Mouse (Mus musculus) CH12.LX (cell line): ENCODE measurements around the gene Lrguk. TPM values are rescaled to one million over a fixed set of nuclear protein-coding genes. Genes with fewer than 3 reads are reported as not detected.

Experiments used
- DNase-seq: peaks from one replicate; pipeline ENCODE4 v3.0.0-alpha.2; 2013; ENCODE audit errors: extremely low read depth
- H3K27ac ChIP-seq: 2 replicates; pipeline ENCODE4 v1.5.1; 2012; ENCODE audit warnings: low read depth, mild to moderate bottlenecking, control low read depth, moderate library complexity; ENCODE audit not compliant: insufficient read depth
- H3K27me3 ChIP-seq: replicated peaks from 2 replicates; pipeline ENCODE3; 2012; ENCODE audit warnings: inconsistent platforms
- H3K36me3 ChIP-seq, 2 experiments: replicated peaks in 1 of 2; 2 replicates each; pipeline versions ENCODE3 to v1.6.1; 2012; ENCODE audit warnings: inconsistent platforms in 1 of 2, low read length in 1 of 2, mild to moderate bottlenecking in 1 of 2, mixed read lengths in 1 of 2, moderate library complexity in 1 of 2; ENCODE audit not compliant: control insufficient read depth in 1 of 2, insufficient read depth in 1 of 2
- H3K4me1 ChIP-seq, 2 experiments: 2 replicates each; pipeline ENCODE4 v1.6.1; 2012; ENCODE audit warnings: inconsistent platforms in 1 of 2, moderate library complexity in 1 of 2; ENCODE audit not compliant: insufficient read depth in 2 of 2, control insufficient read depth in 1 of 2
- H3K4me2 ChIP-seq: 2 replicates; pipeline ENCODE4 v1.6.1; 2012; ENCODE audit warnings: low read depth, mild to moderate bottlenecking, control low read depth; ENCODE audit not compliant: poor library complexity, insufficient read depth, severe bottlenecking
- H3K4me3 ChIP-seq, 3 experiments: fragments of 150-350 bp in 1 of 3; sonication (generic) in 1 of 3; replicated peaks in 1 of 3; 2 replicates each; pipeline versions ENCODE3 to v1.5.1; 2011 to 2012; ENCODE audit warnings: low read depth in 2 of 3, low read length in 2 of 3, mild to moderate bottlenecking in 2 of 3, moderate library complexity in 2 of 3, control low read depth in 1 of 3, improper control_type of control experiment in 1 of 3, inconsistent platforms in 1 of 3, mixed read lengths in 1 of 3; ENCODE audit not compliant: poor library complexity in 1 of 3
- H3K79me2 ChIP-seq: replicated peaks from 2 replicates; pipeline ENCODE4 v1.6.1; 2012; ENCODE audit warnings: mild to moderate bottlenecking, moderate library complexity; ENCODE audit not compliant: control insufficient read depth, poor library complexity, insufficient read depth, severe bottlenecking; ENCODE audit errors: extremely low read depth
- H3K9ac ChIP-seq: 2 replicates; pipeline ENCODE4 v1.6.1; 2012; ENCODE audit warnings: low read depth, mild to moderate bottlenecking, control low read depth, moderate library complexity; ENCODE audit not compliant: insufficient read depth
- H3K9me3 ChIP-seq: replicated peaks from 2 replicates; pipeline ENCODE3; 2012; ENCODE audit warnings: low read length, inconsistent platforms, mixed read lengths
- BHLHE40 ChIP-seq: IDR thresholded peaks from 2 replicates; pipeline ENCODE4 v1.6.1; 2011; ENCODE audit warnings: mild to moderate bottlenecking, low read depth, low read length, improper control_type of control experiment
- CHD1 ChIP-seq: IDR thresholded peaks from 2 replicates; pipeline ENCODE4 v1.6.1; 2012; ENCODE audit warnings: low read depth, low read length, improper control_type of control experiment, inconsistent platforms
- CHD2 ChIP-seq: IDR thresholded peaks from 2 replicates; pipeline ENCODE4 v1.6.1; 2011; ENCODE audit warnings: low read length, improper control_type of control experiment
- CTCF ChIP-seq, 2 experiments: IDR thresholded peaks in 1 of 2; conservative IDR thresholded peaks in 1 of 2; 2 replicates each; pipeline ENCODE4 v1.5.1; 2011 to 2012; ENCODE audit warnings: low read depth in 2 of 2, low read length in 2 of 2, improper control_type of control experiment in 1 of 2, inconsistent platforms in 1 of 2, mild to moderate bottlenecking in 1 of 2, moderate library complexity in 1 of 2
- E2F4 ChIP-seq: IDR thresholded peaks from 2 replicates; pipeline ENCODE4 v1.6.1; 2011; ENCODE audit warnings: low read depth, low read length, improper control_type of control experiment; ENCODE audit not compliant: insufficient replicate concordance
- ELF1 ChIP-seq: IDR thresholded peaks from 2 replicates; pipeline ENCODE4 v1.6.1; 2014; ENCODE audit warnings: low read depth, mild to moderate bottlenecking, inconsistent platforms, low read length, improper control_type of control experiment
- EP300 ChIP-seq: IDR thresholded peaks from 2 replicates; pipeline ENCODE4 v1.6.1; 2011; ENCODE audit warnings: low read length, improper control_type of control experiment
- ETS1 ChIP-seq: conservative IDR thresholded peaks from 2 replicates; pipeline ENCODE4 v1.6.1; 2012; ENCODE audit warnings: low read depth, mild to moderate bottlenecking, inconsistent platforms, low read length, improper control_type of control experiment, moderate library complexity
- GABPA ChIP-seq: IDR thresholded peaks from 2 replicates; pipeline ENCODE4 v1.6.1; 2012; ENCODE audit warnings: low read depth, low read length, improper control_type of control experiment, inconsistent platforms; ENCODE audit not compliant: insufficient replicate concordance
- HCFC1 ChIP-seq: IDR thresholded peaks from 2 replicates; pipeline ENCODE4 v1.6.1; 2012; ENCODE audit warnings: low read depth, mild to moderate bottlenecking, inconsistent platforms, low read length, improper control_type of control experiment
- IRF4 ChIP-seq: IDR thresholded peaks from 2 replicates; pipeline ENCODE4 v1.6.1; 2014; ENCODE audit warnings: low read depth, mild to moderate bottlenecking, inconsistent platforms, low read length, improper control_type of control experiment
- JUN ChIP-seq: IDR thresholded peaks from 2 replicates; pipeline ENCODE4 v1.6.1; 2011; ENCODE audit warnings: low read depth, mild to moderate bottlenecking, low read length, improper control_type of control experiment, moderate library complexity; ENCODE audit not compliant: insufficient read depth
- JUND ChIP-seq: conservative IDR thresholded peaks from 2 replicates; pipeline ENCODE4 v1.6.1; 2011; ENCODE audit warnings: low read depth, low read length, improper control_type of control experiment
- KAT2A ChIP-seq: IDR thresholded peaks from 2 replicates; pipeline ENCODE4 v1.6.1; 2012; ENCODE audit warnings: low read length, improper control_type of control experiment, inconsistent platforms; ENCODE audit not compliant: insufficient replicate concordance
- MAFK ChIP-seq: IDR thresholded peaks from 2 replicates; pipeline ENCODE4 v1.6.1; 2011; ENCODE audit warnings: low read length, improper control_type of control experiment; ENCODE audit not compliant: insufficient replicate concordance
- MAX ChIP-seq: IDR thresholded peaks from 2 replicates; pipeline ENCODE4 v1.6.1; 2011; ENCODE audit warnings: low read length, improper control_type of control experiment
- MAZ ChIP-seq: IDR thresholded peaks from 2 replicates; pipeline ENCODE4 v1.6.1; 2012; ENCODE audit warnings: low read depth, mild to moderate bottlenecking, inconsistent platforms, low read length, improper control_type of control experiment, moderate library complexity
- MEF2A ChIP-seq: IDR thresholded peaks from 2 replicates; pipeline ENCODE4 v1.6.1; 2014; ENCODE audit warnings: low read depth, mild to moderate bottlenecking, inconsistent platforms, low read length, improper control_type of control experiment, borderline replicate concordance
- MXI1 ChIP-seq: IDR thresholded peaks from 2 replicates; pipeline ENCODE4 v1.6.1; 2011; ENCODE audit warnings: mild to moderate bottlenecking, low read depth, low read length, improper control_type of control experiment
- MYC ChIP-seq: IDR thresholded peaks from 2 replicates; pipeline ENCODE4 v1.6.1; 2011; ENCODE audit warnings: low read depth, mild to moderate bottlenecking, improper control_type of control experiment, low read length
- NELFE ChIP-seq: IDR thresholded peaks from 2 replicates; pipeline ENCODE4 v1.6.1; 2011; ENCODE audit warnings: low read depth, low read length, improper control_type of control experiment
- NRF1 ChIP-seq: IDR thresholded peaks from 2 replicates; pipeline ENCODE4 v1.6.1; 2014; ENCODE audit warnings: low read depth, mild to moderate bottlenecking, inconsistent platforms, low read length, improper control_type of control experiment, moderate library complexity
- PAX5 ChIP-seq: IDR thresholded peaks from 2 replicates; pipeline ENCODE4 v1.6.1; 2012; ENCODE audit warnings: low read length, inconsistent platforms, mixed read lengths
- POLR2A ChIP-seq: IDR thresholded peaks from 2 replicates; pipeline ENCODE4 v1.6.1; 2011; ENCODE audit warnings: low read depth, mild to moderate bottlenecking, improper control_type of control experiment, low read length
- POLR2AphosphoS2 ChIP-seq: IDR thresholded peaks from 2 replicates; pipeline ENCODE4 v1.6.1; 2011; ENCODE audit warnings: low read depth, low read length, improper control_type of control experiment
- RAD21 ChIP-seq: IDR thresholded peaks from 2 replicates; pipeline ENCODE4 v1.6.1; 2011; ENCODE audit warnings: low read depth, mild to moderate bottlenecking, low read length, improper control_type of control experiment, moderate library complexity
- RCOR1 ChIP-seq: conservative IDR thresholded peaks from 2 replicates; pipeline ENCODE4 v1.6.1; 2012; ENCODE audit warnings: low read depth, mild to moderate bottlenecking, inconsistent platforms, low read length, improper control_type of control experiment
- SIN3A ChIP-seq: IDR thresholded peaks from 2 replicates; pipeline ENCODE4 v1.6.1; 2012; ENCODE audit warnings: low read length, improper control_type of control experiment, inconsistent platforms
- SMC3 ChIP-seq: IDR thresholded peaks from 2 replicates; pipeline ENCODE4 v1.6.1; 2011; ENCODE audit warnings: low read depth, low read length, improper control_type of control experiment
- TBP ChIP-seq: conservative IDR thresholded peaks from 2 replicates; pipeline ENCODE4 v1.6.1; 2011; ENCODE audit warnings: low read depth, low read length, improper control_type of control experiment
- TCF12 ChIP-seq: IDR thresholded peaks from 2 replicates; pipeline ENCODE4 v1.6.1; 2014; ENCODE audit warnings: low read depth, mild to moderate bottlenecking, inconsistent platforms, low read length, improper control_type of control experiment
- UBTF ChIP-seq: IDR thresholded peaks from 2 replicates; pipeline ENCODE4 v1.6.1; 2012; ENCODE audit warnings: low read depth, mild to moderate bottlenecking, inconsistent platforms, low read length, improper control_type of control experiment, moderate library complexity
- USF1 ChIP-seq: IDR thresholded peaks from 2 replicates; pipeline ENCODE4 v1.6.1; 2014; ENCODE audit warnings: low read depth, mild to moderate bottlenecking, inconsistent platforms, low read length, improper control_type of control experiment
- USF2 ChIP-seq: conservative IDR thresholded peaks from 2 replicates; pipeline ENCODE4 v1.6.1; 2011; ENCODE audit warnings: low read depth, low read length, improper control_type of control experiment
- ZC3H11A ChIP-seq: IDR thresholded peaks from 2 replicates; pipeline ENCODE4 v1.6.1; 2012; ENCODE audit warnings: low read depth, mild to moderate bottlenecking, inconsistent platforms, low read length, improper control_type of control experiment
- ZKSCAN1 ChIP-seq: IDR thresholded peaks from 2 replicates; pipeline ENCODE4 v1.6.1; 2012; ENCODE audit warnings: low read depth, inconsistent platforms, low read length, improper control_type of control experiment, borderline replicate concordance
- ZMIZ1 ChIP-seq: IDR thresholded peaks from 2 replicates; pipeline ENCODE4 v1.6.1; 2012; ENCODE audit warnings: low read depth, mild to moderate bottlenecking, inconsistent platforms, low read length, improper control_type of control experiment
- ZNF384 ChIP-seq: IDR thresholded peaks from 2 replicates; pipeline ENCODE4 v1.6.1; 2012; ENCODE audit warnings: low read depth, low read length, improper control_type of control experiment, inconsistent platforms
- dilution Hi-C: fragments of 300-500 bp; cut with MboI; formaldehyde crosslinking; loops from 2 replicates; pipeline ENCODE4 v1.14.3; 2020; ENCODE audit warnings: low sequenced_read_pairs; ENCODE audit not compliant: extremely low pct_unique_long_range_greater_than_20kb, extremely low pct_ligation_motif_present
- in situ Hi-C: fragments of 300-500 bp; cut with MboI; formaldehyde crosslinking; loops from 3 replicates; pipeline ENCODE4 v1.14.3; 2019; ENCODE audit warnings: low sequenced_read_pairs, low pct_ligation_motif_present, low pct_unique_long_range_greater_than_20kb, mixed read lengths
- polyA plus RNA-seq: library from polyadenylated mRNA; unstranded; fragments of >175 nt; gene quantifications from 2 replicates; pipeline ENCODE4 v1.2.1, GENCODE M21; 2012; ENCODE audit warnings: low read depth; ENCODE audit not compliant: insufficient read length
- total RNA-seq, 2 experiments: library from RNA; depleted of rRNA; stranded (reverse); fragments of 300-350 nt in 1 of 2; fragments of >200 nt in 1 of 2; gene quantifications; 2 replicates each; pipeline ENCODE4 v1.2.3; 2012 to 2014

Gene Lrguk
- total and polyA plus RNA-seq, 3 experiments: 0.85 to 1.6 (median 1.1) TPM

GRCm38 (mm10) chr6:34176864-34177247 is 147.6 kb downstream of the Lrguk start, which contains the start of gene Slc35b4:
TSS of gene Slc35b4 (minus strand) at chr6:34177111.
- no peaks in the 10 kb centered on the region for H3K27me3 ChIP-seq
- H3K4me2 ChIP-seq: peak within 1 kb of the TSS; percentile 95
- H3K4me1 ChIP-seq: peaks cover 11 to 53% of the 10 kb centered on the region in 2 experiments
- H3K9me3 ChIP-seq: peaks cover 9% of the 10 kb centered on the region
- peak within 1 kb of the TSS; percentile 86 for H3K9ac ChIP-seq
- H3K79me2 ChIP-seq: peaks cover 12% of the 10 kb centered on the region
- in situ Hi-C loops: no loop called here
- dilution Hi-C loops: no loop called here
- TF ChIP-seq KAT2A (peak; percentile 100), SMC3 (no peak), RAD21 (no peak), MAX (no peak; the same call in 1 of the 2 replicates), MXI1 (no peak), E2F4 (no peak), SIN3A (peak; percentile 82), RCOR1 (no peak), ZNF384 (peak; percentile 100), ZMIZ1 (peak; percentile 72), CTCF (conservative IDR thresholded peaks at IDR 0.05 in 1 of 2, IDR thresholded peaks at IDR 0.05 in 1 of 2; ENCODE audit: low read depth in 2 of 2, low read length in 2 of 2) (no peak), USF1 (no peak), ELF1 (peak; percentile 86), ZKSCAN1 (no peak), PAX5 (no peak), UBTF (peak; percentile 45; the same call in 1 of the 2 replicates), TBP (peak; percentile 71; the same call in 1 of the 2 replicates), MAZ (no peak), POLR2AphosphoS2 (peak; percentile 85; the same call in 1 of the 2 replicates), NRF1 (peak; percentile 49; the same call in 1 of the 2 replicates), GABPA (peak; percentile 95; the same call in 1 of the 2 replicates), HCFC1 (peak; percentile 100), TCF12 (peak; percentile 76; the same call in 1 of the 2 replicates), NELFE (peak; percentile 66), CHD1 (no peak), MEF2A (peak; percentile 50; the same call in 1 of the 2 replicates), CHD2 (peak; percentile 100), BHLHE40 (peak; percentile 67), ETS1 (no peak), MAFK (no peak), USF2 (no peak), ZC3H11A (no peak), JUND (no peak), IRF4 (peak; percentile 62; the same call in 1 of the 2 replicates), MYC (no peak), JUN (no peak), EP300 (no peak), POLR2A (peak; percentile 83)
- peaks cover 3 to 16% of the 10 kb centered on the region in 2 experiments for H3K36me3 ChIP-seq
- peak within 1 kb of the TSS; percentile 65 to 94 (median 92) for H3K4me3 ChIP-seq
- H3K27ac ChIP-seq: peak within 1 kb of the TSS; percentile 38; the same call in 1 of the 2 replicates
- DNase-seq: peak; percentile 97
